Mouse (Mus musculus) hindbrain, embryonic 14.5 days (tissue): ENCODE data around the gene Fam161b. TPM values are rescaled to one million over a fixed set of nuclear protein-coding genes. Genes with fewer than 3 reads are reported as not detected.

Experiments used
- ATAC-seq: fragments of 200-750 bp; cut with Nextera tagmentation; 2 replicates; pipeline ENCODE4 v1.8.0; 2017; ENCODE audit warnings: moderate number of reproducible peaks, mild to moderate bottlenecking, moderate TSS enrichment, moderate library complexity; ENCODE audit not compliant: low FRiP score
- DNase-seq: peaks from one replicate; pipeline ENCODE4 v3.0.0-alpha.2; 2015; ENCODE audit warnings: low spot score
- H3K27ac ChIP-seq: fragments of 300-500 bp; sonication (generic); 2 replicates; pipeline ENCODE4 v1.5.1; 2014; ENCODE audit warnings: mild to moderate bottlenecking, moderate library complexity
- H3K27me3 ChIP-seq: fragments of 300-500 bp; sonication (generic); 2 replicates; pipeline ENCODE4 v1.6.1; 2014; ENCODE audit warnings: mild to moderate bottlenecking, low read length, mixed read lengths; ENCODE audit not compliant: control insufficient read depth, insufficient read depth
- H3K36me3 ChIP-seq: fragments of 300-500 bp; sonication (generic); replicated peaks from 2 replicates; pipeline ENCODE4 v1.6.1; 2014; ENCODE audit not compliant: control insufficient read depth, insufficient read depth
- H3K4me1 ChIP-seq: fragments of 300-500 bp; sonication (generic); replicated peaks from 2 replicates; pipeline ENCODE4 v1.6.1; 2014; ENCODE audit warnings: antibody characterized with exemption, low read length, mixed read lengths; ENCODE audit not compliant: control insufficient read depth, insufficient read depth
- H3K4me2 ChIP-seq: fragments of 300-500 bp; sonication (generic); replicated peaks from 2 replicates; pipeline ENCODE4 v1.6.1; 2014; ENCODE audit warnings: mild to moderate bottlenecking, moderate library complexity
- H3K4me3 ChIP-seq: fragments of 300-500 bp; sonication (generic); replicated peaks from 2 replicates; pipeline ENCODE4 v1.5.1; 2014; ENCODE audit warnings: mild to moderate bottlenecking, low read length
- H3K9ac ChIP-seq: fragments of 300-500 bp; sonication (generic); 2 replicates; pipeline ENCODE4 v1.6.1; 2014
- H3K9me3 ChIP-seq: fragments of 300-500 bp; sonication (generic); 2 replicates; pipeline ENCODE4 v1.6.1; 2016; ENCODE audit warnings: low read length; ENCODE audit not compliant: control insufficient read depth
- whole genome bisulfite sequencing: fragments of 180-500 bp; shearing (Covaris S2); extraction: QIAGEN DNeasy Blood & Tissue Kit; methylation state at CpG from one replicate; pipeline ENCODE4 v1.1.7; 2014; 5-methylcytosine and 5-hydroxymethylcytosine counted together
- polyA plus RNA-seq: library from polyadenylated mRNA; unstranded; fragments of >200 nt; fragmentation: Nextera tagmentation; extraction: Ambion mirVana; gene quantifications from 2 replicates; pipeline ENCODE4 v1.2.1, GENCODE M21; 2014

The Fam161b gene
- polyA plus RNA-seq, 1 experiment from 2014 or later: 15.3 TPM

DNA sequence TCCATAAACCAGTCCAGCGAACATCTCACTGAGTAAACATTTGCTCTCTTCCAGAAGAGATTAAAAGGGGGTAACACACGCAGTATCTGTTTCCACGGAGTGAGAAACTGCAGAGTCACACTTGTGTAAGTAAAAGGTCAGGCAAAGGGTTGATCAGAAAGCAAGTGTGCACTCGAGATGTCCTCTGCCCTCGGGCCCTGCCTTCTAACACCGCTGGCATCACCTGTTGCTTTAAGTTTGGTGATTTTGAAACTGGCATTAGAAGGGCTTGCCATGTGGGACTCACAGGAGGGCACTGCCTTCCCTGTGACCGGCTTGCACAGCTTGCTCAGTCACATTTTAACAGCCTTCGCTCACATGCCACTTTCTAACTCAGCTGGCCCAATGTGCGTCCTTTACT is 38.0 kb upstream of the Fam161b start:
- no peak overlapping the region for H3K4me3 ChIP-seq
- H3K4me1 ChIP-seq: no peaks in the 10 kb centered on the region
- H3K27ac ChIP-seq: no peak overlapping the region
- 82% methylated on average over 9 of the region's 9 CpGs for WGBS
- ATAC-seq: no peak
- no peaks in the 10 kb centered on the region for H3K36me3 ChIP-seq
- no peak for DNase-seq
- H3K4me2 ChIP-seq: no peak overlapping the region
- no peaks in the 10 kb centered on the region for H3K27me3 ChIP-seq
- H3K9me3 ChIP-seq: no peaks in the 10 kb centered on the region
- H3K9ac ChIP-seq: no peak overlapping the region

GRCm38 (mm10) chr12:84399135-84399534 is 37.5 kb upstream of the Fam161b start:
- no peak overlapping the region for H3K9ac ChIP-seq
- H3K4me2 ChIP-seq: no peak overlapping the region
- no peaks in the 10 kb centered on the region for H3K4me1 ChIP-seq
- H3K9me3 ChIP-seq: no peaks in the 10 kb centered on the region
- H3K36me3 ChIP-seq: 0 out of 2 replicates have a peak, but pooled peaks cover 3% of the 10 kb centered on the region
- WGBS: 85% methylated on average over 9 of the region's 9 CpGs
- DNase-seq (no peak), ATAC-seq (no peak)
- no peak overlapping the region for H3K27ac ChIP-seq
- H3K4me3 ChIP-seq: no peak overlapping the region
- no peaks in the 10 kb centered on the region for H3K27me3 ChIP-seq

DNA sequence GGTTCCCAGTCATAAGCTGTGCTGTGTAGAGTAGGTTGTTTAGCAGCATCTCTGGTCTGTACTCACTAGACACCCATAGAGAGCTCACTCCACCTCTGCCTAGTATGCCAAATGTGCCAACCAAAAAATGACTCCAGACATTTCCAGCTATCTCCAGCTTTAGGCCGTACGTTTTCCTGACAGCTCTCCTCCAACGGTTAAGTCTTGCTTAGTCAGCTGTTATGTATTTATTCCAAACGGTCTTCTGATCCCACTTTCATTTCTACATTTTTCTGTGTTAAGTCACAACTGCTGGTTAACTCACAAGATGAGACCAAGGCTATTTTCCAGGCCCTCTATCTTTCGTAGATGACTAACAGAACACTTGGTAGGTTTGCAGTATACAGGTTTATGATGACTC is 37.0 kb upstream of the Fam161b start:
- WGBS: 84% methylated on average over 5 of the region's 5 CpGs
- Histone ChIP-seq H3K27ac (no peak overlapping the region), H3K4me3 (no peak overlapping the region), H3K9ac (no peak overlapping the region), H3K9me3 (no peaks in the 10 kb centered on the region), H3K4me2 (no peak overlapping the region), H3K4me1 (no peaks in the 10 kb centered on the region), H3K36me3 (0 out of 2 replicates have a peak, but pooled peaks cover 4% of the 10 kb centered on the region), H3K27me3 (no peaks in the 10 kb centered on the region)
- ATAC-seq: no peak
- DNase-seq: no peak

DNA sequence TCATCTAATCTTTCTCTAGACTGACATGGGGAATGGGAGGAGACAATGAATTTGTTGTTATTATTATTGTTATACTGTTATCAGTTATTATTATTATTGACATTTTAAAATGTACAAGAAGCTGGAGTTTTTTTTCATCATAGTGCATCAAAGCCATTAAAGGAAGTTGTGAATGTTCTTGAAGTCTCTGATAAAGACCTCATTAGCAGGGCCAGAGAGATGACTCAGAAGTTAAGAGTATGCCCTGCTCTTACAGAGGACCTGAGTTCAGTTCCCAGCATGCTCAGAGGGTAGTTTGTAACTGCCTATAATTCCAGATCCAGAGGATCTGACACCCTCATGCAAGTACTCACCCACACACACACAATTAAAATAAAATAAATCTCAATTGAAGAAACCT is 36.1 kb upstream of the Fam161b start:
- H3K4me3 ChIP-seq: no peak overlapping the region
- H3K4me1 ChIP-seq: no peaks in the 10 kb centered on the region
- ATAC-seq: no peak
- H3K4me2 ChIP-seq: no peak overlapping the region
- no peak overlapping the region for H3K27ac ChIP-seq
- no peak overlapping the region for H3K9ac ChIP-seq
- H3K9me3 ChIP-seq: no peaks in the 10 kb centered on the region
- H3K36me3 ChIP-seq: 0 out of 2 replicates have a peak, but pooled peaks cover 4% of the 10 kb centered on the region
- H3K27me3 ChIP-seq: no peaks in the 10 kb centered on the region
- DNase-seq: no peak

GRCm38 (mm10) chr12:84396947-84397679 is 35.5 kb upstream of the Fam161b start:
- Histone ChIP-seq H3K27me3 (no peaks in the 10 kb centered on the region), H3K4me2 (no peak overlapping the region), H3K4me3 (no peak overlapping the region), H3K9me3 (no peaks in the 10 kb centered on the region), H3K27ac (no peak overlapping the region), H3K36me3 (0 out of 2 replicates have a peak, but pooled peaks cover 4% of the 10 kb centered on the region), H3K4me1 (no peaks in the 10 kb centered on the region), H3K9ac (no peak overlapping the region)
- DNase-seq (no peak), ATAC-seq (no peak)
- 92% methylated on average over 14 of the region's 14 CpGs for WGBS

- Histone ChIP-seq H3K9ac (no peak overlapping the region), H3K36me3 (0 out of 2 replicates have a peak, but pooled peaks cover 7% of the 10 kb centered on the region), H3K27me3 (no peaks in the 10 kb centered on the region), H3K9me3 (no peaks in the 10 kb centered on the region), H3K27ac (no peak overlapping the region), H3K4me1 (no peaks in the 10 kb centered on the region), H3K4me2 (no peak overlapping the region), H3K4me3 (no peak overlapping the region)
- WGBS: 89% methylated on average over 5 of the region's 5 CpGs
- ATAC-seq: no peak
- no peak for DNase-seq
Observed at GRCm38 (mm10) chr12:84393847-84394246, 32.2 kb upstream of the Fam161b start.

DNA sequence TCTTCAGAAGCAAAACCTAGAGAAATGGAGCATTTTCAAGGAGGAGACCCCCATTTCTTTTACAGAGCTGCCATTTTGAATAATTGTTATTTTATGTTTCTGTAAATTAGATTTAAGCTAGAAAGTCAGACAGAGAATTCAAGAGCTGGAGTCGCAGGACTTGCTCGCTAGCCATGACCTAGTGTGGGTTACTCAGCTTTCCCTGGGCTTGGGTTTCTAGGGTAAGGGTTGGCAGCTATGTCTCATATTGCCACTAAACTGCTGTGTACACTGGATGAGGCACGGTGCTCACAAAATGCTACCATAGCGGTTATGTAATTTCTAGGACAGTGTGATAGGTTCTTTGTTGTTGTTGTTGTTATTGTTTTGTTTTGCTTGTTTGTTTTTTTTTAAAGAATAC is 31.0 kb upstream of the Fam161b start:
- no peak overlapping the region for H3K4me2 ChIP-seq
- no peak overlapping the region for H3K27ac ChIP-seq
- no peak for DNase-seq
- no peaks in the 10 kb centered on the region for H3K9me3 ChIP-seq
- no peak for ATAC-seq
- no peak overlapping the region for H3K4me3 ChIP-seq
- WGBS: 96% methylated on average over 4 of the region's 4 CpGs
- no peak overlapping the region for H3K9ac ChIP-seq
- 0 out of 2 replicates have a peak, but pooled peaks cover 7% of the 10 kb centered on the region for H3K36me3 ChIP-seq
- H3K27me3 ChIP-seq: no peaks in the 10 kb centered on the region
- no peaks in the 10 kb centered on the region for H3K4me1 ChIP-seq

DNA sequence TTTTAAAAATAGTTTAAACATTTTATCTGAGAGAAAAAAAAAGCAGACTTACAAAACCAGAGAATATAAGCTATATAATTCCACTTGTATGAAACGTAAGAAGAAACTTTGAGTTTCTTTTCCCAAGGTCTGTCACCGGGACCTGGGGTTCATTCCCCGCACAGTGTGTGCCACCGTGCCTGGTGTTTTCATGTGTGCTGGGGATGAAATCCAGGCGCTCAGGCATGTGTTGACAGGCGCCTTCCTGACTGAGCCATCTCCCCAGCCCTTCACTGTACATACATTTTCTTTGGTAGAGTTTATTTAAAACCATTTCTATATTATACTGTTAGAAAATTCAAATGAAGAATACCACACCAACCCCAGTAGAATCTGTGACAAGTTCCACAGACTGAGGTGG is 28.7 kb upstream of the Fam161b start:
- Histone ChIP-seq H3K27me3 (no peaks in the 10 kb centered on the region), H3K4me1 (no peaks in the 10 kb centered on the region), H3K36me3 (0 out of 2 replicates have a peak, but pooled peaks cover 11% of the 10 kb centered on the region), H3K9ac (no peak overlapping the region), H3K4me3 (no peak overlapping the region), H3K9me3 (no peaks in the 10 kb centered on the region), H3K4me2 (no peak overlapping the region), H3K27ac (no peak overlapping the region)
- 93% methylated on average over 6 of the region's 6 CpGs for WGBS
- no peak for ATAC-seq
- DNase-seq: no peak

DNA sequence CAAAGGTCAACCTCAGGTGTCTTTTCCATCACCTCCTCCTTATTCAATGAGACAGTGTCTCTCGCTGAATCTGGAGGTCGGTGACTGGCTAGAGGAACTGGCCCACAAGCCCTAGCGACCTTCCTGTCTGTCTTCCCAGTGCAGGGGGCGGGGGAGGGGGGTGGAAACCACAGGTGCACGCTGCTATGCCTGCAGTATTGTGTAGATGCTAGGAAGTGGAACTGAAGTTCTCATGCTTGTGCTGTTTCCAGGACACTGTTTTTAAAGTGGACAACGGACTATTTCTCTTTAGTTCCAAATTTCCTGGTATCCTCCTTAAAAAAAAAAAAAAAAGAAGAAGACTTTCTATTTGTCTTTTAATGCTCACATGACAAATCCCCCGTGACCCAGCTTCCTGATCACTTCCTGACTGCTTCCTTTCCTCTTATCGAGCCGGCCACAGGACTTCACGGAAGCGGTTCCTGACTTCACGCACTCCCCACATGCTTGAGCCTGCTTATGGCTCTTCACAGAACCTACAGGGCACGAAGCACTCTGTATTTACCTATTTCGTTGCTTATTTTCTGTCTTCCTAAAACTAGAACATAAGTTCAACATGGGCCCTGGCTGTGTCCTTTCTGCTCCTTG is 27.3 kb upstream of the Fam161b start:
- H3K4me2 ChIP-seq: no peak overlapping the region
- H3K4me1 ChIP-seq: no peaks in the 10 kb centered on the region
- no peak overlapping the region for H3K27ac ChIP-seq
- no peaks in the 10 kb centered on the region for H3K9me3 ChIP-seq
- 77% methylated on average over 14 of the region's 14 CpGs for WGBS
- H3K36me3 ChIP-seq: peaks cover 8% of the 10 kb centered on the region; the same call in 1 of the 2 replicates
- no peak overlapping the region for H3K9ac ChIP-seq
- no peaks in the 10 kb centered on the region for H3K27me3 ChIP-seq
- no peak overlapping the region for H3K4me3 ChIP-seq
- ATAC-seq (no peak), DNase-seq (no peak)
